Mouse (Mus musculus): ENCODE results near the gene Auts2. TPM values are rescaled to one million over a fixed set of nuclear protein-coding genes. Genes with fewer than 3 reads are reported as not detected.

The Auts2 gene
- total RNA-seq, 2 experiments from 2014 or later, result 179 to 184 TPM

GRCm38 (mm10) chr5:131779171-131779570 is 764.0 kb downstream of the Auts2 start:
- intact Hi-C loops (cut with DNase I), result no loop called here
- DNase-seq, result no peak

- DNase-seq, result no peak
- intact Hi-C loops (cut with DNase I), result no loop called here
Measured at GRCm38 (mm10) chr5:131775672-131776071, 767.5 kb downstream of the Auts2 start.

- intact Hi-C loops (cut with DNase I), result no loop called here
Measured at GRCm38 (mm10) chr5:131775222-131775621, 767.9 kb downstream of the Auts2 start.

GRCm38 (mm10) chr5:131774792-131775191 is 768.4 kb downstream of the Auts2 start:
- peak; percentile 21 for DNase-seq
- intact Hi-C loops (cut with DNase I), result no loop called here

More at GRCm38 (mm10) chr5:131775222-131775621, 767.9 kb downstream of the Auts2 start:
- DNase-seq, result peak; percentile 92

- peak; percentile 34 for DNase-seq
- intact Hi-C loops (cut with DNase I), result no loop called here
Measured at GRCm38 (mm10) chr5:131772616-131773015, 770.5 kb downstream of the Auts2 start.

- no peak for DNase-seq
- intact Hi-C loops (cut with DNase I), result no loop called here
Measured at GRCm38 (mm10) chr5:131769273-131769672, 773.9 kb downstream of the Auts2 start.

GRCm38 (mm10) chr5:131767699-131768264 is 775.4 kb downstream of the Auts2 start:
- intact Hi-C loops (cut with DNase I), result no loop called here
- DNase-seq, result no peak

GRCm38 (mm10) chr5:131767176-131767575 is 776.0 kb downstream of the Auts2 start:
- intact Hi-C loops (cut with DNase I), result no loop called here
- DNase-seq, result no peak

- DNase-seq, result no peak
- intact Hi-C loops (cut with DNase I), result no loop called here
Measured at GRCm38 (mm10) chr5:131759432-131759831, 783.7 kb downstream of the Auts2 start.

- intact Hi-C loops (cut with DNase I), result no loop called here
Measured at GRCm38 (mm10) chr5:131750330-131750729, 792.8 kb downstream of the Auts2 start.

GRCm38 (mm10) chr5:131749211-131749610 is 793.9 kb downstream of the Auts2 start:
- intact Hi-C loops (cut with DNase I), result no loop called here
- no peak for DNase-seq

More at GRCm38 (mm10) chr5:131750330-131750729, 792.8 kb downstream of the Auts2 start:
- no peak for DNase-seq

GRCm38 (mm10) chr5:131743069-131743468 is 800.1 kb downstream of the Auts2 start:
- DNase-seq, result no peak

GRCm38 (mm10) chr5:131737476-131737875 is 805.7 kb downstream of the Auts2 start:
- no peak for DNase-seq
- intact Hi-C loops (cut with DNase I), result no loop called here

More at GRCm38 (mm10) chr5:131743069-131743468, 800.1 kb downstream of the Auts2 start:
- intact Hi-C loops (cut with DNase I), result no loop called here

- peak; percentile 21 for DNase-seq
- intact Hi-C loops (cut with DNase I), result no loop called here
Measured at GRCm38 (mm10) chr5:131733324-131733660, 809.9 kb downstream of the Auts2 start.

- DNase-seq, result no peak
- intact Hi-C loops (cut with DNase I), result no loop called here
Measured at GRCm38 (mm10) chr5:131732631-131733323, 810.4 kb downstream of the Auts2 start.

GRCm38 (mm10) chr5:131729456-131729855 is 813.7 kb downstream of the Auts2 start:
- intact Hi-C loops (cut with DNase I), result no loop called here
- DNase-seq, result no peak

- intact Hi-C loops (cut with DNase I), result no loop called here
- no peak for DNase-seq
Measured at GRCm38 (mm10) chr5:131727909-131728308, 815.2 kb downstream of the Auts2 start.

GRCm38 (mm10) chr5:131724508-131724907 is 818.6 kb downstream of the Auts2 start:
- intact Hi-C loops (cut with DNase I), result no loop called here
- no peak for DNase-seq

GRCm38 (mm10) chr5:131722791-131723190 is 820.4 kb downstream of the Auts2 start:
- intact Hi-C loops (cut with DNase I), result no loop called here
- no peak for DNase-seq

GRCm38 (mm10) chr5:131722361-131722760 is 820.8 kb downstream of the Auts2 start:
- no peak for DNase-seq
- intact Hi-C loops (cut with DNase I), result no loop called here

- intact Hi-C loops (cut with DNase I), result no loop called here
Measured at GRCm38 (mm10) chr5:131718013-131718412, 825.1 kb downstream of the Auts2 start.

GRCm38 (mm10) chr5:131717359-131717965 is 825.7 kb downstream of the Auts2 start:
- peak; percentile 24 for DNase-seq
- intact Hi-C loops (cut with DNase I), result no loop called here

More at GRCm38 (mm10) chr5:131718013-131718412, 825.1 kb downstream of the Auts2 start:
- peak; percentile 64 for DNase-seq

Measured in left cerebral cortex, postnatal 4 days (tissue).